ENCODE assay signal across 15 mouse cellular contexts in genomic region chr4:152287317-152288120, GRCm38 (mm10). TPM values are rescaled to one million over a fixed set of nuclear protein-coding genes. Genes with fewer than 3 reads are reported as not detected.
DNase-seq lines count a peak whose midpoint lies in the region; ATAC-seq and TF ChIP-seq lines count a peak whose summit lies in the region.
"Had no signal": no experiment of that assay in that cellular context is flagged by ENCODE, and none has a peak within 500 bp of the region (broad histone marks: within the 10 kb centered on the region; RNA-seq: fewer than 3 reads in every experiment).

No protein-coding gene starts in this region.

- H3K27me3 ChIP-seq in E14TG2a.4 (ENCODE audit: insufficient read depth, low read length), result peaks cover 63% of the 10 kb centered on the region
- peaks cover 90% of the 10 kb centered on the region for H3K27me3 ChIP-seq in hindbrain, embryonic 15.5 days
- peaks cover 68% of the 10 kb centered on the region for H3K27me3 ChIP-seq in midbrain, embryonic 16.5 days (ENCODE audit: control insufficient read depth, insufficient read depth, low read depth, low read length)
- H3K27me3 ChIP-seq in kidney, adult 2 months (replicated peaks; ENCODE audit: control insufficient read depth, insufficient read depth, low read length), result no peaks in the 10 kb centered on the region
- H3K27me3 ChIP-seq: Patski had no signal

- no peak for TF ChIP-seq CTCF in E14TG2a.4 (conservative IDR thresholded peaks at IDR 0.05; ENCODE audit: low read length)
- TF ChIP-seq CTCF in kidney, adult 2 months (conservative IDR thresholded peaks at IDR 0.05; ENCODE audit: insufficient read depth, insufficient read length, low read depth, low read length), result no peak

- TF ChIP-seq POLR2A in kidney, adult 2 months (IDR thresholded peaks at IDR 0.05; ENCODE audit: low read depth, low read length), result no peak

- no peak overlapping the region for H3K27ac ChIP-seq in hindbrain, embryonic 15.5 days (replicated peaks)
- H3K27ac ChIP-seq in midbrain, embryonic 16.5 days (ENCODE audit: low read length), result no peak overlapping the region
- no peak overlapping the region for H3K27ac ChIP-seq in kidney, adult 2 months (ENCODE audit: insufficient read depth, low read depth, low read length)
- H3K27ac ChIP-seq: limb, embryonic 15.5 days had no signal

- peaks cover 83% of the 10 kb centered on the region for H3K4me1 ChIP-seq in E14TG2a.4 (replicated peaks; ENCODE audit: low read depth, low read length)
- H3K4me1 ChIP-seq in hindbrain, embryonic 15.5 days (replicated peaks), result peaks cover 64% of the 10 kb centered on the region
- H3K4me1 ChIP-seq in midbrain, embryonic 16.5 days (ENCODE audit: control insufficient read depth, insufficient read depth, low read length), result peaks cover 25% of the 10 kb centered on the region
- no peaks in the 10 kb centered on the region for H3K4me1 ChIP-seq in kidney, adult 2 months (ENCODE audit: control insufficient read depth, insufficient read depth, low read length)

- no peak overlapping the region for H3K9ac ChIP-seq in hindbrain, embryonic 15.5 days
- H3K9ac ChIP-seq in midbrain, embryonic 16.5 days (ENCODE audit: low read depth, low read length), result no peak overlapping the region; the same call in 1 of the 2 replicates
- H3K9ac ChIP-seq: limb, embryonic 15.5 days had no signal

- 8% methylated on average over 19 of the region's 19 CpGs for WGBS in hindbrain, embryonic 15.5 days
- 7% methylated on average over 19 of the region's 19 CpGs for WGBS in midbrain, embryonic 16.5 days
- 17% methylated on average over 19 of the region's 19 CpGs for WGBS in kidney, adult 2 months

- peaks cover 7% of the 10 kb centered on the region; the same call in 1 of the 2 replicates for H3K9me3 ChIP-seq in E14TG2a.4 (ENCODE audit: low read length)
- H3K9me3 ChIP-seq in hindbrain, embryonic 15.5 days, result no peaks in the 10 kb centered on the region
- no peaks in the 10 kb centered on the region for H3K9me3 ChIP-seq in midbrain, embryonic 16.5 days (replicated peaks; ENCODE audit: control insufficient read depth, low read length, poor library complexity, severe bottlenecking)
- H3K9me3 ChIP-seq: limb, embryonic 15.5 days had no signal

- no peak for ATAC-seq in hindbrain, embryonic 15.5 days (ENCODE audit: low FRiP score, low read depth)
- ATAC-seq in midbrain, embryonic 16.5 days, result no peak
- ATAC-seq in CD4-positive, CD25-positive, alpha-beta regulatory T cell, adult 4 months, result no peak
- ATAC-seq: intestine, postnatal 0 days had no signal

- H3K36me3 ChIP-seq in E14TG2a.4 (ENCODE audit: insufficient read depth, low read length), result no peaks in the 10 kb centered on the region
- no peaks in the 10 kb centered on the region for H3K36me3 ChIP-seq in hindbrain, embryonic 15.5 days
- H3K36me3 ChIP-seq in midbrain, embryonic 16.5 days (ENCODE audit: control insufficient read depth, insufficient read depth, low read length), result no peaks in the 10 kb centered on the region
- no peaks in the 10 kb centered on the region for H3K36me3 ChIP-seq in kidney, adult 2 months (ENCODE audit: control insufficient read depth, insufficient read depth, low read length)

- peak overlapping the region; percentile 77; the same call in 1 of the 2 replicates for H3K4me2 ChIP-seq in hindbrain, embryonic 15.5 days
- peak overlapping the region; percentile 58; the same call in 1 of the 2 replicates for H3K4me2 ChIP-seq in midbrain, embryonic 16.5 days (ENCODE audit: low read length)
- H3K4me2 ChIP-seq: limb, embryonic 15.5 days had no signal

- peak overlapping the region; percentile 73 for H3K4me3 ChIP-seq in E14TG2a.4 (replicated peaks; ENCODE audit: low read length)
- H3K4me3 ChIP-seq in hindbrain, embryonic 15.5 days, result no peak overlapping the region; the same call in 1 of the 2 replicates
- H3K4me3 ChIP-seq in midbrain, embryonic 16.5 days (ENCODE audit: low read depth, low read length), result peak overlapping the region; percentile 34; the same call in 1 of the 2 replicates
- H3K4me3 ChIP-seq in kidney, adult 2 months (ENCODE audit: insufficient read depth, low read depth, low read length), result no peak overlapping the region
- H3K4me3 ChIP-seq: limb, embryonic 15.5 days had no signal

- DNase-seq in MN1 (ENCODE audit: low spot score), result peak; percentile 8
- DNase-seq in kidney, adult 2 months, result no peak
- no peak for DNase-seq in adrenal gland, postnatal 10 days

RNA-seq across cellular contexts. Expression of gene Hes3, which starts 3.9 kb away (rescaled TPM):
- 0.47 and 3.0 TPM in 2 replicates for polyA plus RNA-seq in hindbrain, embryonic 15.5 days (2015; fragmentation: Nextera tagmentation; extraction: Ambion mirVana)
- polyA plus RNA-seq in midbrain, embryonic 16.5 days (2015; fragmentation: Nextera tagmentation; extraction: Ambion mirVana), result 0.19 and 0.41 TPM in 2 replicates
- polyA plus RNA-seq in kidney, adult 2 months (2012; rRNA removed), result not detected in 2 replicates
- total RNA-seq in adrenal gland, postnatal 10 days (2021), result not detected
- not detected for polyA plus RNA-seq in CD4-positive, CD25-positive, alpha-beta regulatory T cell, adult 4 months (2017; shearing (Covaris generic))
- total RNA-seq: heart, adult 8-10 months; heart, postnatal 14 days; left cerebral cortex, adult 18-20 months; megakaryocyte progenitor cell, adult 5-6 weeks had no signal
- polyA plus RNA-seq: intestine, postnatal 0 days; limb, embryonic 15.5 days; lung, adult 2 months had no signal

RNA-seq across cellular contexts. Expression of gene Icmt, which starts 9.5 kb away (rescaled TPM):
- polyA plus RNA-seq in hindbrain, embryonic 15.5 days (2015; fragmentation: Nextera tagmentation; extraction: Ambion mirVana), result 18.3 and 22.2 TPM in 2 replicates
- polyA plus RNA-seq in midbrain, embryonic 16.5 days (2015; fragmentation: Nextera tagmentation; extraction: Ambion mirVana), result 20.6 and 20.7 TPM in 2 replicates
- polyA plus RNA-seq in kidney, adult 2 months (2012; rRNA removed), result 31.2 and 32.5 TPM in 2 replicates
- 10 to 100 TPM; 30.4 to 31.6 TPM for total RNA-seq in adrenal gland, postnatal 10 days (2021)
- polyA plus RNA-seq in CD4-positive, CD25-positive, alpha-beta regulatory T cell, adult 4 months (2017; shearing (Covaris generic)), result 1 to 10 TPM; 3.9 to 8.2 TPM

RNA-seq across cellular contexts. Expression of gene Gpr153, which starts 13.5 kb away (rescaled TPM):
- 18.4 and 21.7 TPM in 2 replicates for polyA plus RNA-seq in hindbrain, embryonic 15.5 days (2015; fragmentation: Nextera tagmentation; extraction: Ambion mirVana)
- 13.8 and 16.2 TPM in 2 replicates for polyA plus RNA-seq in midbrain, embryonic 16.5 days (2015; fragmentation: Nextera tagmentation; extraction: Ambion mirVana)
- 6.9 and 9.5 TPM in 2 replicates for polyA plus RNA-seq in kidney, adult 2 months (2012; rRNA removed)
- 10 to 100 TPM; 11.2 to 11.8 TPM for total RNA-seq in adrenal gland, postnatal 10 days (2021)
- under 1 TPM in 1 of 2 experiments, not detected in 1; 0.13 TPM for polyA plus RNA-seq in CD4-positive, CD25-positive, alpha-beta regulatory T cell, adult 4 months (2017; shearing (Covaris generic))

RNA-seq across cellular contexts. Expression of gene Rnf207, which starts 31.3 kb away (rescaled TPM):
- polyA plus RNA-seq in hindbrain, embryonic 15.5 days (2015; fragmentation: Nextera tagmentation; extraction: Ambion mirVana), result 8.6 and 8.8 TPM in 2 replicates
- 6.4 and 9.5 TPM in 2 replicates for polyA plus RNA-seq in midbrain, embryonic 16.5 days (2015; fragmentation: Nextera tagmentation; extraction: Ambion mirVana)
- polyA plus RNA-seq in kidney, adult 2 months (2012; rRNA removed), result 0.19 and 0.67 TPM in 2 replicates
- total RNA-seq in adrenal gland, postnatal 10 days (2021), result under 1 TPM in 1 of 2 experiments, not detected in 1; 0.70 TPM
- not detected for polyA plus RNA-seq in CD4-positive, CD25-positive, alpha-beta regulatory T cell, adult 4 months (2017; shearing (Covaris generic))

RNA-seq across cellular contexts. Expression of gene Rpl22, which starts 38.0 kb away (rescaled TPM):
- polyA plus RNA-seq in hindbrain, embryonic 15.5 days (2015; fragmentation: Nextera tagmentation; extraction: Ambion mirVana), result 135 and 176 TPM in 2 replicates
- polyA plus RNA-seq in midbrain, embryonic 16.5 days (2015; fragmentation: Nextera tagmentation; extraction: Ambion mirVana), result 117 and 136 TPM in 2 replicates
- 45.4 and 90.1 TPM in 2 replicates for polyA plus RNA-seq in kidney, adult 2 months (2012; rRNA removed)
- total RNA-seq in adrenal gland, postnatal 10 days (2021), result 100 to 1,000 TPM; 484 to 487 TPM
- 1,000 to 10,000 TPM in 1 of 2 experiments, 100 to 1,000 TPM in 1; 772 to 1,018 TPM for polyA plus RNA-seq in CD4-positive, CD25-positive, alpha-beta regulatory T cell, adult 4 months (2017; shearing (Covaris generic))

Comparison
In these comparisons a context has a peak if more than half of its experiments do, and no peak if none do; other contexts are left out.
1. H3K4me3 ChIP-seq: peak in E14TG2a.4 (single experiment) and midbrain, embryonic 16.5 days (single experiment); none in hindbrain, embryonic 15.5 days (single experiment) and kidney, adult 2 months (single experiment).